Mouse (Mus musculus) bone marrow, adult 2 months (tissue): Measurements from ENCODE around the gene Cdhr1.

Experiments used
- CTCF ChIP-seq: fragments of 200-500 bp; IDR thresholded peaks from 2 replicates; pipeline ENCODE4 v1.5.1; 2011; ENCODE audit warnings: low read length, control low read depth; ENCODE audit not compliant: control insufficient read depth, insufficient read depth
- POLR2A ChIP-seq: fragments of 200-500 bp; IDR thresholded peaks from 2 replicates; pipeline ENCODE4 v1.6.1; 2011; ENCODE audit warnings: low read depth, mild to moderate bottlenecking, control low read depth, low read length, borderline replicate concordance; ENCODE audit not compliant: control insufficient read depth

DNA sequence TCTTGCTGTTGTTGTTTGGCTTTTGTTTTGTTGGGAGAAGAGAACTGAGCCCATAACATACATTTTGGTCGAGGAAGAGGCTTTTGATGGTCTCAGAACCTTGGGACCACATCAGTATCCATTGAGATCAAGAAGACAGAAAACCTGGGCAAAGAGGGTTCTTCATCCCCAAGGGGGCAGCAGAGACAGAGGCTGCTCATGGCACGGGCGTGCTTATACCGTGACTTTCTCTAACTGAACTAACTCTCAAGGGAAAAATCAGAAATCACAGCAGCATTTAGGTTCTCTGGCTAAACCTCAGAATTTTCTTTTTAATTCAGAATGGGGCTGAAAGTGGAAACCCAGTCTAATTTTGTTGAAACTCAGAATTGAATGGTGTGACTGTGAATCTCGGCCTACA lies 63.7 kb downstream of the Cdhr1 start:
- TF ChIP-seq CTCF = no peak
- no peak for TF ChIP-seq POLR2A
